Mouse (Mus musculus) thymus, postnatal 14 days (tissue): ENCODE data around the gene Celf3.

Experiments
- DNase-seq: peaks from one replicate; pipeline ENCODE4 v3.0.0; 2021

Celf3 gene

DNA sequence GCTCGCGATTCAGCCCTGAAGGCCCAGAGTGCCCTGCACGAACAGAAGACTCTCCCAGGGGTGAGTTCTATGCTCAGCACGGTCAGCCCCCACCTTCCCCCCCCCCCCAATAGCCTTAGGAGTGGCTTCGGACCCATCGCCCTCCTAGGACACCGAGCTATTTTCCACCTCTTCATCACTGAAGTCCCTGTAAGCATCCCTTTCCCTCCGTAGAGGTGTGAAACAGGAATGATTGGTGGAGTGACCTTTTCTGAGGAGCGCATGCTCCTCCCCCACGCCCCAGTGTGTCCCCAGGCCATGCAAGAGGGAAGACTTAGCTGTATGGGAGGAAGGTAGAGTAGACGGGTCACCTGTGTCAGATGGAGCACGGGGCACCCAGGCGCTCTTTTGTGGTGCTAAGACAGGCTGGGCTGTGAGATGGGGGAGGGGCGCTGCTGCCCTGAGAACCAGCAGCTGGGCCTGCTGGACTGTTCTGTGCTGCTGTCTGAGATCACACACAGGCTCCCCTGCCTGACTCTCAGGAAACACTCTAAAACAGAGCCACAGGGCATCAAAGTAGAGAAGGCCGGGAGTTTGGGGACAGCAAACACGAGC lies 2.3 kb downstream of the Celf3 start, which contains the start of gene Riiad1:
TSS of gene Riiad1 (minus strand) at position 51 of the 594 bp plus-strand sequence.
- no peak for DNase-seq

DNA sequence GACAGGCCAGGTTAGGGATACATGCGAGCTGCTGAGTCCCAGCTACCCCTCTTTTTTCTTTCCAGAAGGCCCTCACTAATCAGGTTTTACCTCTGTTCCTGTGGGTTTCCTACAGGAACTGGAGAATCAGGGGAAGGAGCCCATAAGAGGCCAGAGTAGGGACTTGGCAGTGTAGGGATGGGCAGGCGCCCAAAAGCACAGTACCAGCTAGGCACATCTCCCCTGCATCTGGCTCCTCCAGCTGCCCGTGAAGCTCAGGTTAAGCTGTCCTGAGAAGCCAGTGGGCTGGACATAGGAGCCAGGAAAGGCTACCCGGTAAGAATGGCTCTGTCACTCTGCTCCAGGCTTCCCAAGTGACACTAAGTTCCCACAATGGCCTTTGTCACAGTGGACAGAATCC lies 3.3 kb downstream of the Celf3 start:
- no peak for DNase-seq

DNA sequence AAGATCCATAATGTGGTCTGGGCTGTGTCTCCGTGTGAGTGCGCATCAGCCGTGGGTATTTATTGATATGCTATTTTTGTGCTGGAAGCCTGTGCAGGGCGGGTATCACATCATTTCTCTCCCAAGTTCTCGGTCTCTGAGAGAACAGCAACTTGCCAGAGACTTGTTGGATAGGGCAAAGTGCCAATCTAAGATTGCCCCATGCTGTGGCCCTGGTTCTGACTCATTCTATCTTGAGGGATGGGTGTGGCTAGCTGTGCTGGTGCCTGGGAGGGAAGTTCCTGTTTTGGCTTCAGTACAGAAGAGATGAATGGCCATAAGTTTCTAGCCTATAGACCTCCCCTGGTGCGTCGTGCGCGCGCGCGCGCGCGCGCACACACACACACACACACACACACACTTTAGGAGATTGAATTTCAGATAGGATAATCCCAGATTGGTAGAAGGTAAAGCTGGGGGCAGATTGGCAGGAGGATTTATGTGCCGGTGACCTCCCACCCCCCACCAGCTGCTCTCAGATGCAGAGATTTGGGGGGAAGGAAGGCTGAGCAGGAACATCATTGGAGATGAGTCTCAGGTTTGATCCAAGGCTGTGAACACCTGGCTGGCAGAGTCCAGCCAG lies 4.8 kb downstream of the Celf3 start:
- no peak for DNase-seq

DNA sequence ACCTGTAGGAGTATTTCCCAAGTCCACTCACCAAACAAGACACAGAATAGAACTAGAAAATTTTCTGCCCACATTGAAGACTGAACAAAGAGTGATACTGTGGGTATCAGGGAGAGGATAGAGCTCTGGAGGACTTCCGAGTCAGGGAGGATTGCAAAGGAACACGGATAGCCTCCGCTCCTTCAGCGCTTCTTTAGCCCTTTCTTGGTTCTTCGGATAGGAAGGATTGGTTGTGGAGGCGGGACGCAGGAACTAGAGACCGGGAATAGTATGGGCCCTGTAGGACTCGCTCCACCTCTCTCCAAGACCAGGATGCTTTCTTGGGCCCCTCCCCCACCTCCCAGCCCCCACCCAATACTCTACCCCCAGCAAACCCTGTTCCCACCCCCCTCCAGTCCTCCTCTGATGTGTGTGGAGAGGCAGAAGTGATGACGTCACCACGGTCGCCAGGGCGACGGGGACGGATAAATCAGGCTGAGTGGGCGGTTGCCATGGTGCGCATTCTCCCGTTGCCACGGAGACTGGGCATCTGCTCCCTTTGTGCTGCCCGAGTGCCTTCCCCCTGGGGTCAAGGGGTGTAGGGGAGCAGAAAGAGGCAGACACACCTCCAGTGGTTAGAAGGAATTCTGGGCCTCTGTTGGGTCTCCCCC lies 5.8 kb downstream of the Celf3 start:
- DNase-seq, result peak; percentile 20

DNA sequence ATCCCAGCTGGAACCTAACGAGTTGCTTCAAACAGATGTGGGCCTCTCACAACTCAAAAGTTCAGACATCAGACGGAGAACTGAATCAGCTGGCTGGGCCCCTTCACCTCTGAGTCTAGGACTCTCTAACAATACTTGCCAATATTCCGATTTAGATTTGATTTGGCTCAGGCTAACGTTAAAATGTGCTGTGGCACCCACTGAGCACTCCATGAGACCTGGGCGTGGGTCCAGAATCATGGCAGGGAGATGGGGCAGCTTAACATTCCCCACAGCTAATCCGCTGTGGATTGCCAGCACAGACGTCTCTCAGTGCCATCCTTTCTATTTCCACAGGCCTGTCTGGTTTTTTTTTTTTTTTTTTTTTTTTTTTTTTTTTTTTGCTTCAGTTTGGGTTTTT lies 7.8 kb downstream of the Celf3 start:
- DNase-seq, result no peak

DNA sequence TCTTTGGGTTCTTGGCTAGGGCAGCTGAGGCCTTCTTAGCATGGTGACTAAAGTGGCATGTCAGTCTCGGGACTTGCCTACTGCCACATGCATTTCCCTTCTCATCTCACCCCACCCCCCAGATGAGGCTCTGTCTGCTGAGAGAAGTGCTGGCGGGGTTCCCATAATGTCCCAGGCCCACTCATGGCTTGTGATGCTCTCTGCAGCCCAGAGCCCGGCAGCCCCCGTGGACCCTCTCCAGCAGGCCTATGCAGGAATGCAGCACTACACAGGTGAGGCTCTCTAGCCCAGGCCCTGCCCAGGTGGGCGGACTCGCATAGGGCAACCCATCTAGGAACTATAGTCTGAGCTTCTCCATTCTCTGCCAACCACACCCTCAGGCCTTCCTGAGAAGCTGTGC lies 9.5 kb downstream of the Celf3 start:
- DNase-seq, result no peak

DNA sequence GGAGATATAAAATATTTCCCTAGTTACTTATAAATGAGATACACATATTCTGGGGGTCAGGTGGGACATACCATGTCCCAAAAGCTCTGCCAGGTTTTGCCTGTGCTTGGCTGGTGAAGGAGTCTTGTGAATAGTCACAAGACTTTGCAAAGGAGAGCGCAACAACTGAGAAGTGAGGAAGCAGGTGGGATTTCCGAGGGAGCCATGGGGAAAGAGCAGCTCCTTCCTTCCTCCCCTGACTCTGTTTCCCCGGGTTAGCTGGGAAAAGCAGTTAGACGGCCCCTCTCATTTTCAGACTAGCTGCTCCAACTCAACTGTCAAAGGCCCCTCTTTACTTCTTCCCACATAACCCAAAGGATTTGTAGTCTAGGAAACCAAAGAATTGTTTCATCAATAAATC lies 19.1 kb downstream of the Celf3 start:
- DNase-seq, result no peak

DNA sequence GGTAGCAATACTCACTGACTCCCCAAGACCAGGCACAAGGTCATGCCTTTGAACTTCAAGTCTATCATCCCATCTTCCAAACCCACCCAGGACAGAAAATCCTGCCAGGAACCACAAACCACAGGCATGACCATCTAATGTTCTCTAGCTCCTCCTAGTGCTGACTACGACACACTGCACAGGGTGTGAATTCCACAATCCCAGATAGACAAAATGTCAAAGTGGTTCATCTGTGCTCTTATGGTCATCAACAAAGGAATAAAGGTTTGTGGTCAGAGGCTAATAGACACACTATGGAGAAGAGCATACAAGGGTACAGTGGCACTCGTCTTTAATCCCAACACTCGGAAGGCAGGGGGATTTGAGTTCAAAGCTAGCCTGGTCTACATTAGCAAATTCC lies 24.1 kb downstream of the Celf3 start:
- DNase-seq, result no peak

DNA sequence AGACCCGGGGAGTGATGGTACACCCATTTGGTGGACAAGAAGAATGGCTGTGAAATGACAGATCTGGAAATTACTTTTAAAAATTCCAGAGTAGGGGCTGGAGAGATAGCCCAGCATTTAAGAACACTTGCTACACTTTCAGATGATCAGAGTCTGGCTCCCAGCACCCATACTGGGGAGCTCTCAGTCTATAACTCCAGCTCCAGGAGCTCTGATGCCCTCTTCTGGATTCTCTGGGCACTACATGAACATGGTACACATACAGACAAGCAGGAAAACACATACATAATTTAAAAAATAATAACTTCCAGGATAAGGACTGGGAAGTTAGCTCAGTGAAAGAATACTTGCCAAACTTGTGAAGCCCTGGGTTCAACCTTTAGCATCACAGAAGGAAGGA lies 28.6 kb downstream of the Celf3 start:
- peak; percentile 23 for DNase-seq

DNA sequence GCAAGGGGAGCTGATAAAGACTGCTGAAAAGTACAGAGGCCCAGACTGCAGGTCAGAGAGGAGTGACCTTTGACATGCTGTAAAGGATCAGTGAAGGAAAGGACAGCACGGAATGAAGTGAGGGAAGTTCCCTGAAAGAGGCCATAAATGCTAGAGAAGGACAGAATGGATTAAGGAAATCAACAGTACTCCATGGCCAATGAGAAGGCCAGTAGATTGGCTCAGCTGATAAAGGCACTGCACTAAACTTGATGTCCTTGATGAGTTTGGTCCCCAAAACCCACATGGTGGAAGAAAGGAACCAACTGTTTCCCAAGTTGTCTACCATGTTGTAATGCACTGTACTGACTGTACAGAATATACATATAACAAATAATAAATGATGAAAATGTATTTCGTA lies 48.6 kb downstream of the Celf3 start:
- DNase-seq, result no peak

DNA sequence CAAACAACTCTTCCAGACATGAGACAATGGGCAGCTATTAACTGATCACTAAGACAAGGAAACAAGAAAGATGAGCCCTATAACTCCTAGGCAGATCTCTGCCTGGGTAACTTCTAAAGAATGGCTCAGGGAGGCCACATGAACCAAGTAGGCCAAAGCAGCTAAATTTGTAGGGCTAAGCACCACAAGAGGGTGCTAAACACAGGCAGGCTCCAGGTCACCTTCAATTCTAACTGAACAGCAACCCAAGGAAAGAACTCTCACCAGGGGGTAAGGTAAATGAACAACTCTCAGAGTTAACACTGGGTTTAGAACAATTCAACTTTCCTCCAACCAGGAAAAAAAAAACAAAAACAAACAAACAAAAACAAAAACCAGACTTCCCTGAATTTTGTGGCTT lies 55.9 kb downstream of the Celf3 start:
- peak; percentile 37 for DNase-seq

DNA sequence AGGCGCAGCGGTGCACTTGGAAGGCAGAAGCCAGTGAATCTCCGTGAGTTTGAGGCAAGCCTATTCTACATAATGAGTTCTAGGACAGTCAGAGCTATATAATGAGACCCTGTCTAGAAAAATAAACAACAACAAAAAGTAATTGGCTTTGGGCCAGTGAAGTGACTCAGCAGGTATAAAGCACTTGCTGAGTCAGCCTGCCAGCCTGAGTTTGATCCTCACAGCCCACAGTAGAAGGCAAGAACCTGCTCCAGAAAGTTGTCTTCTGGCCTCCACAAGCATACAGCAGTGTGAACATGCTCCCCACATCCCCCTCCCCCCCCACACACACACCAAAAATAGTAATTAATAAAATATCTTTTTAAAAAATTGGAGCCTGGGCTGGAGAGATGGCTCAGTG lies 59.1 kb downstream of the Celf3 start:
- no peak for DNase-seq
